Mouse (Mus musculus): ENCODE results near the gene Gm16223. TPM values are rescaled to one million over a fixed set of nuclear protein-coding genes. Genes with fewer than 3 reads are reported as not detected.

The Gm16223 gene
- polyA plus RNA-seq (2012; rRNA removed; ENCODE audit: low replicate concordance), result not detected in 2 replicates

GRCm38 (mm10) chr5:42067476-42068187, at the start of gene Gm16223:
Gene Gm16223, plus strand, starts transcription at chr5:42067960.

Other genes starting within 250 kb of the Gm16223 start
- gene Bod1l, start 223.6 kb upstream of the Gm16223 start, polyA plus RNA-seq (2012; rRNA removed; ENCODE audit: low replicate concordance), result 0.96 and 1.3 TPM in 2 replicates

Data from duodenum, adult 2 months (tissue).